ENCODE assay signal across 22 mouse cellular contexts in genomic region chr4:127576521-127576920, GRCm38 (mm10).
A peak's percentile ranks its signal among the peaks of the same experiment; 100 is the strongest.
DNase-seq lines count a peak whose midpoint lies in the region; ATAC-seq and TF ChIP-seq lines count a peak whose summit lies in the region.
"Had no signal": no experiment of that assay in that cellular context is flagged by ENCODE, and none has a peak within 500 bp of the region (broad histone marks: within the 10 kb centered on the region; RNA-seq: fewer than 3 reads in every experiment).

No protein-coding gene starts in this region.

- no peak for TF ChIP-seq EP300 in heart, adult 2 months (IDR thresholded peaks at IDR 0.05; ENCODE audit: insufficient read depth, low read depth, low read length)

- no peaks in the 10 kb centered on the region for H3K4me1 ChIP-seq in heart, adult 2 months (ENCODE audit: control insufficient read depth, insufficient read depth, low read length)
- H3K4me1 ChIP-seq: heart, embryonic 13.5 days; hindbrain, embryonic 13.5 days; intestine, embryonic 15.5 days; lung, embryonic 15.5 days; midbrain, embryonic 10.5 days; stomach, embryonic 15.5 days had no signal

- no peak for TF ChIP-seq CTCF in heart, adult 2 months (IDR thresholded peaks at IDR 0.05)

- H3K27ac ChIP-seq in heart, adult 2 months = no peak overlapping the region
- H3K27ac ChIP-seq: heart, embryonic 13.5 days; hindbrain, embryonic 13.5 days; intestine, embryonic 15.5 days; liver, embryonic 14.5 days; lung, embryonic 15.5 days; macrophage; midbrain, embryonic 10.5 days; stomach, embryonic 15.5 days had no signal

- peak; percentile 7 for DNase-seq in cerebellum, adult 18-20 months
- no peak for DNase-seq in cerebellum, postnatal 4 days (ENCODE audit: low spot score in 2 of 2)
- peak; percentile 34 to 71 for DNase-seq in frontal cortex, postnatal 36 days (ENCODE audit: low spot score in 2 of 2)
- DNase-seq in cerebellum, adult 9-10 months = peak; percentile 16
- DNase-seq in layer of hippocampus, adult 9-10 months (ENCODE audit: low spot score) = peak; percentile 15
- DNase-seq in gastrocnemius, postnatal 36 days = no peak
- no peak for DNase-seq in heart, adult 2 months
- DNase-seq: adrenal gland, postnatal 10 days; kidney, adult 9 months; kidney, postnatal 4 days; thymus, adult 2 months had no signal

- H3K4me3 ChIP-seq in heart, adult 2 months = no peak overlapping the region
- H3K4me3 ChIP-seq: heart, embryonic 13.5 days; hindbrain, embryonic 13.5 days; intestine, embryonic 15.5 days; lung, embryonic 15.5 days; midbrain, embryonic 10.5 days; stomach, embryonic 15.5 days had no signal

- intact Hi-C loops in gastrocnemius, postnatal 36 days (cut with DNase I) = no loop called here
- intact Hi-C loops in heart, adult 2 months (cut with DNase I) = no loop called here

- no peaks in the 10 kb centered on the region for H3K27me3 ChIP-seq in heart, adult 2 months (ENCODE audit: control insufficient read depth, insufficient read depth, low read length)
- H3K27me3 ChIP-seq: heart, embryonic 13.5 days; hindbrain, embryonic 13.5 days; intestine, embryonic 15.5 days; lung, embryonic 15.5 days; Patski; stomach, embryonic 15.5 days had no signal

- no peak for TF ChIP-seq POLR2A in heart, adult 2 months (IDR thresholded peaks at IDR 0.05; ENCODE audit: insufficient read depth, low read depth, low read length)

- 60% methylated on average over 3 of the region's 3 CpGs for WGBS in heart, adult 2 months

- no peaks in the 10 kb centered on the region for H3K36me3 ChIP-seq in heart, adult 2 months (ENCODE audit: control insufficient read depth, insufficient read depth, low read length)
- H3K36me3 ChIP-seq: heart, embryonic 13.5 days; hindbrain, embryonic 13.5 days; intestine, embryonic 15.5 days; lung, embryonic 15.5 days; midbrain, embryonic 10.5 days; stomach, embryonic 15.5 days had no signal

- H3K79me2 ChIP-seq in heart, adult 2 months (replicated peaks; ENCODE audit: control insufficient read depth, insufficient read depth, low read length) = no peaks in the 10 kb centered on the region

- no peak overlapping the region for H3K9ac ChIP-seq in heart, adult 2 months (ENCODE audit: low read depth, low read length)
- H3K9ac ChIP-seq: heart, embryonic 13.5 days; hindbrain, embryonic 13.5 days; intestine, embryonic 15.5 days; liver, embryonic 14.5 days; lung, embryonic 15.5 days; stomach, embryonic 15.5 days had no signal

- no peak for ATAC-seq in frontal cortex, adult (ENCODE audit: low TSS enrichment)
- ATAC-seq: CD4-positive, CD25-positive, alpha-beta regulatory T cell, adult 4 months; intestine, embryonic 15.5 days; Patski had no signal

Comparison
In these comparisons a context has a peak if more than half of its experiments do, and no peak if none do; other contexts are left out.
1. DNase-seq: peak in cerebellum, adult 18-20 months (2 of 2), frontal cortex, postnatal 36 days (2 of 2), cerebellum, adult 9-10 months (single experiment) and layer of hippocampus, adult 9-10 months (single experiment); none in cerebellum, postnatal 4 days (0 of 2), gastrocnemius, postnatal 36 days (0 of 2) and heart, adult 2 months (0 of 2).